Mouse (Mus musculus) CD4-positive, CD25-positive, alpha-beta regulatory T cell (primary cell): ENCODE results near the gene Acvr1c. TPM values are rescaled to one million over a fixed set of nuclear protein-coding genes. Genes with fewer than 3 reads are reported as not detected.

Experiments
- polyA plus RNA-seq: library from polyadenylated mRNA; unstranded; fragments of 100-300 nt; shearing (Covaris generic); gene quantifications from one replicate; pipeline ENCODE4 v1.2.1, GENCODE M21; 2017

Gene Acvr1c
- 1.7 TPM for polyA plus RNA-seq

DNA sequence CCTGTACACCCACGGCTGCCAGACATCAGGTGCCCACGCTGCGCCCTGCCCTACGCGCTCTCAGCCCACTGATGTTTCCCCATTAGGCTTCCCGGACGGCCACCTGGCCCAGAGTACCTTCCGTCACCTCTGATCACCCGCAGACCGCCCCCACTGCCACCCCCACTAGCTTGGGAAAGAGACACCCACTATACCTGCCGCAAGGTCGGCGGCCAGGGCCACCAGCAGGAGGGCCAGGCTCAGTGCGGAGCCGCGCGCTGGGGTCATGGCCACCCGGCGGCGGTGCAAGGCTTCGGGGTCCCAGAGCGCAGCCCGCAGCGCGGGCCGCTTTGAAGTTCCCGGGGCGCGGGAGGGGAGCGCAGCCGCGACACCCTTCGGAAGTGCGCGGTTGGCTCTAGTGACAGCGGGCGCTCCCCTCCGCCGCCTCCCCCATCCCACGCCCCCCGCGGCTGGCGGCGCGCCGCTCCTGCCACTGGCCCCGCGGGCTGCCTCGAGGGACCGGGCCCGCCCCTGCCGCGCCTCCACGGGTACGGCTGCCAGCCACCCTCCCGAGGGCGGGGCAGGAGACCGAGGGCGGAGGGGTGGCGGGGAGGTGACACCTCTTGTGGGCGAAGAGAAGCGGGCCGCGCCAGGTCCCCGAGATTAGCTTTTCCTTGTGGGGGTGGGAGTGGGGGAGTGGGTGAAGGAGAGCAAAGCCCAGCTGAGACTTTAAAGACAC lies at the start of gene Acvr1c:
Gene Acvr1c (minus strand): TSS at position 482 of the 718 bp plus-strand sequence.

Other genes starting within 250 kb of the Acvr1c start
- gene Cytip, start 162.4 kb downstream of the Acvr1c start, polyA plus RNA-seq: 638 TPM
- not detected for gene Gm17409, start 112.2 kb upstream of the Acvr1c start, polyA plus RNA-seq
- 0.47 TPM for gene Acvr1, start 209.3 kb upstream of the Acvr1c start, polyA plus RNA-seq
- 0.12 TPM for gene Upp2, start 209.4 kb upstream of the Acvr1c start, polyA plus RNA-seq